10 mouse cellular contexts compared by ENCODE assay signal in genomic region chr1:59321880-59322836, GRCm38 (mm10).
A peak's percentile ranks its signal among the peaks of the same experiment; 100 is the strongest.
DNase-seq lines count a peak whose midpoint lies in the region; ATAC-seq and TF ChIP-seq lines count a peak whose summit lies in the region.
"Had no signal": no experiment of that assay in that cellular context is flagged by ENCODE, and none has a peak within 500 bp of the region (broad histone marks: within the 10 kb centered on the region; RNA-seq: fewer than 3 reads in every experiment).

No protein-coding gene starts in this region.

- H3K79me2 ChIP-seq in heart, adult 2 months (replicated peaks; ENCODE audit: control insufficient read depth, insufficient read depth, low read length) = no peaks in the 10 kb centered on the region

- no peaks in the 10 kb centered on the region for H3K27me3 ChIP-seq in hindbrain, embryonic 14.5 days (ENCODE audit: control insufficient read depth, insufficient read depth, low read length)
- no peaks in the 10 kb centered on the region for H3K27me3 ChIP-seq in limb, embryonic 12.5 days
- no peaks in the 10 kb centered on the region for H3K27me3 ChIP-seq in heart, adult 2 months (ENCODE audit: control insufficient read depth, insufficient read depth, low read length)
- H3K27me3 ChIP-seq in forebrain, postnatal 0 days (ENCODE audit: insufficient read depth, low read length) = no peaks in the 10 kb centered on the region

- TF ChIP-seq POLR2A in heart, adult 2 months (IDR thresholded peaks at IDR 0.05; ENCODE audit: insufficient read depth, low read depth, low read length) = no peak

- DNase-seq in urinary bladder, postnatal 14 days (ENCODE audit: low spot score) = peak; percentile 29
- DNase-seq in urinary bladder, adult 2 months (ENCODE audit: low spot score) = no peak
- DNase-seq in hindbrain, embryonic 14.5 days (ENCODE audit: low spot score) = no peak
- peak; percentile 58 for DNase-seq in yolk sac, embryonic 10.5 days (ENCODE audit: low spot score)
- DNase-seq in heart, adult 2 months = no peak
- no peak for DNase-seq in heart, postnatal 25 days (ENCODE audit: low spot score)
- DNase-seq in forebrain, postnatal 0 days = no peak
- DNase-seq: spleen, adult 18-20 months had no signal

- peaks cover 13% of the 10 kb centered on the region; the same call in 1 of the 2 replicates for H3K4me1 ChIP-seq in hindbrain, embryonic 14.5 days (replicated peaks; ENCODE audit: control insufficient read depth, insufficient read depth, low read length)
- peaks cover 45% of the 10 kb centered on the region for H3K4me1 ChIP-seq in limb, embryonic 12.5 days (replicated peaks)
- H3K4me1 ChIP-seq in heart, adult 2 months (ENCODE audit: control insufficient read depth, insufficient read depth, low read length) = no peaks in the 10 kb centered on the region
- no peaks in the 10 kb centered on the region for H3K4me1 ChIP-seq in forebrain, postnatal 0 days (ENCODE audit: insufficient read depth)

- WGBS in hindbrain, embryonic 14.5 days = 56% methylated on average over 9 of the region's 9 CpGs
- 15% methylated on average over 9 of the region's 9 CpGs for WGBS in limb, embryonic 12.5 days
- WGBS in heart, adult 2 months = 59% methylated on average over 9 of the region's 9 CpGs
- 62% methylated on average over 9 of the region's 9 CpGs for WGBS in forebrain, postnatal 0 days

- H3K9me3 ChIP-seq in hindbrain, embryonic 14.5 days (ENCODE audit: control insufficient read depth, low read length) = no peaks in the 10 kb centered on the region
- peaks cover 6% of the 10 kb centered on the region; the same call in 1 of the 2 replicates for H3K9me3 ChIP-seq in limb, embryonic 12.5 days
- no peaks in the 10 kb centered on the region for H3K9me3 ChIP-seq in forebrain, postnatal 0 days (ENCODE audit: low read length)

- TF ChIP-seq CTCF in heart, adult 2 months (IDR thresholded peaks at IDR 0.05) = no peak
- no peak for TF ChIP-seq CTCF in forebrain, postnatal 0 days (IDR thresholded peaks at IDR 0.05; ENCODE audit: low read depth)

- intact Hi-C loops in heart, adult 2 months (cut with DNase I) = no loop called here
- intact Hi-C loops in heart, postnatal 25 days (cut with DNase I) = no loop called here

- TF ChIP-seq EP300 in heart, adult 2 months (IDR thresholded peaks at IDR 0.05; ENCODE audit: insufficient read depth, low read depth, low read length) = no peak

- no peaks in the 10 kb centered on the region for H3K36me3 ChIP-seq in hindbrain, embryonic 14.5 days (replicated peaks; ENCODE audit: control insufficient read depth, insufficient read depth)
- H3K36me3 ChIP-seq in limb, embryonic 12.5 days = no peaks in the 10 kb centered on the region
- H3K36me3 ChIP-seq in heart, adult 2 months (ENCODE audit: control insufficient read depth, insufficient read depth, low read length) = no peaks in the 10 kb centered on the region
- H3K36me3 ChIP-seq in forebrain, postnatal 0 days (ENCODE audit: insufficient read depth) = no peaks in the 10 kb centered on the region

- H3K4me2 ChIP-seq in hindbrain, embryonic 14.5 days (replicated peaks) = no peak overlapping the region
- H3K4me2 ChIP-seq in limb, embryonic 12.5 days = no peak overlapping the region
- H3K4me2 ChIP-seq in forebrain, postnatal 0 days (ENCODE audit: low read depth) = no peak overlapping the region

- 0 out of 2 replicates have a peak overlapping the region, but pooled peaks have one; percentile 16 for H3K27ac ChIP-seq in hindbrain, embryonic 14.5 days
- H3K27ac ChIP-seq in limb, embryonic 12.5 days = peak overlapping the region; percentile 87
- H3K27ac ChIP-seq in heart, adult 2 months = no peak overlapping the region
- no peak overlapping the region for H3K27ac ChIP-seq in forebrain, postnatal 0 days (ENCODE audit: low read depth, low read length)
- H3K27ac ChIP-seq: macrophage had no signal

- H3K4me3 ChIP-seq in hindbrain, embryonic 14.5 days (replicated peaks; ENCODE audit: low read length) = no peak overlapping the region
- H3K4me3 ChIP-seq in limb, embryonic 12.5 days (replicated peaks) = no peak overlapping the region
- H3K4me3 ChIP-seq in heart, adult 2 months = no peak overlapping the region
- H3K4me3 ChIP-seq in forebrain, postnatal 0 days (ENCODE audit: low read depth, low read length) = no peak overlapping the region

- H3K9ac ChIP-seq in hindbrain, embryonic 14.5 days = no peak overlapping the region
- 0 out of 2 replicates have a peak overlapping the region, but pooled peaks have one; percentile 1 for H3K9ac ChIP-seq in limb, embryonic 12.5 days (replicated peaks)
- H3K9ac ChIP-seq in heart, adult 2 months (ENCODE audit: low read depth, low read length) = no peak overlapping the region
- no peak overlapping the region for H3K9ac ChIP-seq in forebrain, postnatal 0 days

- no peak for ATAC-seq in hindbrain, embryonic 14.5 days (ENCODE audit: low FRiP score)
- ATAC-seq in limb, embryonic 12.5 days (ENCODE audit: insufficient number of reproducible peaks, insufficient read depth, low FRiP score, low TSS enrichment, low read depth) = peak; percentile 92
- ATAC-seq in forebrain, postnatal 0 days = no peak

Comparison
In these comparisons a context has a peak if more than half of its experiments do, and no peak if none do; other contexts are left out.
1. DNase-seq: peak in urinary bladder, postnatal 14 days (single experiment) and yolk sac, embryonic 10.5 days (single experiment); none in urinary bladder, adult 2 months (single experiment), hindbrain, embryonic 14.5 days (single experiment), heart, adult 2 months (0 of 2), heart, postnatal 25 days (single experiment) and forebrain, postnatal 0 days (single experiment).
2. H3K27ac ChIP-seq: peak in hindbrain, embryonic 14.5 days (single experiment) and limb, embryonic 12.5 days (single experiment); none in heart, adult 2 months (single experiment) and forebrain, postnatal 0 days (single experiment).